Mouse (Mus musculus) lung, postnatal 0 days (tissue): Measurements from ENCODE around the gene Sec61g. TPM values are rescaled to one million over a fixed set of nuclear protein-coding genes. Genes with fewer than 3 reads are reported as not detected.
"Not testable (repeated sequence)": the region's sequence is repeated elsewhere in the genome, so short reads cannot be mapped to it uniquely, and the experiment has no call there.

Source experiments
- ATAC-seq: fragments of 200-750 bp; cut with Nextera tagmentation; 2 replicates; pipeline ENCODE4 v1.8.0; 2017; ENCODE audit warnings: moderate library complexity
- DNase-seq: peaks from one replicate; pipeline ENCODE4 v3.0.0-alpha.2; 2016; ENCODE audit warnings: low spot score
- H3K27ac ChIP-seq: fragments of 300-500 bp; sonication (generic); 2 replicates; pipeline ENCODE4 v1.5.1; 2014; ENCODE audit warnings: antibody characterized with exemption, mild to moderate bottlenecking, low read length, mixed read lengths
- H3K27me3 ChIP-seq: fragments of 300-500 bp; sonication (generic); replicated peaks from 2 replicates; pipeline ENCODE4 v1.6.1; 2014; ENCODE audit warnings: low read length, mixed read lengths; ENCODE audit not compliant: insufficient read depth
- H3K36me3 ChIP-seq: fragments of 300-500 bp; sonication (generic); 2 replicates; pipeline ENCODE4 v1.6.1; 2014; ENCODE audit warnings: low read length, mixed read lengths; ENCODE audit not compliant: insufficient read depth
- H3K4me1 ChIP-seq: fragments of 300-500 bp; sonication (generic); 2 replicates; pipeline ENCODE4 v1.6.1; 2014; ENCODE audit warnings: antibody characterized with exemption, low read depth, low read length, mixed read lengths; ENCODE audit not compliant: insufficient read depth
- H3K4me2 ChIP-seq: fragments of 300-500 bp; sonication (generic); replicated peaks from 2 replicates; pipeline ENCODE4 v1.6.1; 2014; ENCODE audit warnings: low read depth, mild to moderate bottlenecking, low read length, moderate library complexity, mixed read lengths
- H3K4me3 ChIP-seq: fragments of 300-500 bp; sonication (generic); 2 replicates; pipeline ENCODE4 v1.5.1; 2014; ENCODE audit warnings: low read depth, low read length
- H3K9ac ChIP-seq: fragments of 300-500 bp; sonication (generic); replicated peaks from 2 replicates; pipeline ENCODE4 v1.6.1; 2014; ENCODE audit warnings: low read depth, mild to moderate bottlenecking
- H3K9me3 ChIP-seq: fragments of 300-500 bp; sonication (generic); 2 replicates; pipeline ENCODE4 v1.6.1; 2016; ENCODE audit warnings: low read length, mixed read lengths
- CTCF ChIP-seq: IDR thresholded peaks from 2 replicates; pipeline ENCODE4 v1.5.1; 2016; ENCODE audit warnings: antibody characterized with exemption, mild to moderate bottlenecking
- EP300 ChIP-seq: IDR thresholded peaks from 2 replicates; pipeline ENCODE4 v1.6.1; 2016; ENCODE audit warnings: antibody characterized with exemption, mild to moderate bottlenecking, control low read depth
- WGBS: fragments of 180-500 bp; shearing (Covaris S2); extraction: QIAGEN DNeasy Blood & Tissue Kit; methylation state at CpG from one replicate; pipeline ENCODE4 v1.1.7; 2014; 5-methylcytosine and 5-hydroxymethylcytosine counted together
- polyA plus RNA-seq: library from polyadenylated mRNA; unstranded; fragments of >200 nt; fragmentation: Nextera tagmentation; extraction: Ambion mirVana; gene quantifications from 2 replicates; pipeline ENCODE4 v1.2.1, GENCODE M21; 2015

Gene Sec61g
- polyA plus RNA-seq, 1 experiment from 2014 or later = 29.8 TPM

- no peak overlapping the region for H3K9ac ChIP-seq
- no peaks in the 10 kb centered on the region for H3K9me3 ChIP-seq
- no peaks in the 10 kb centered on the region for H3K27me3 ChIP-seq
- ATAC-seq (no peak), DNase-seq (no peak)
- no peak overlapping the region for H3K27ac ChIP-seq
- no peak overlapping the region for H3K4me3 ChIP-seq
- no peaks in the 10 kb centered on the region for H3K36me3 ChIP-seq
- no peak for TF ChIP-seq EP300
- no peak for TF ChIP-seq CTCF
- H3K4me1 ChIP-seq = no peaks in the 10 kb centered on the region
- WGBS = 86% methylated on average over 5 of the region's 5 CpGs
- H3K4me2 ChIP-seq = no peak overlapping the region
Measured at GRCm38 (mm10) chr11:16528391-16528790, 20.1 kb upstream of the Sec61g start.

- TF ChIP-seq CTCF = no peak
- no peak for TF ChIP-seq EP300
Measured at GRCm38 (mm10) chr11:16527743-16528142, 19.5 kb upstream of the Sec61g start.

GRCm38 (mm10) chr11:16526467-16526866, 18.2 kb upstream of the Sec61g start:
- H3K36me3 ChIP-seq = no peaks in the 10 kb centered on the region
- H3K27ac ChIP-seq = no peak overlapping the region
- DNase-seq = no peak
- ATAC-seq = no peak
- H3K9ac ChIP-seq = no peak overlapping the region
- H3K4me1 ChIP-seq = no peaks in the 10 kb centered on the region
- no peaks in the 10 kb centered on the region for H3K27me3 ChIP-seq
- no peak overlapping the region for H3K4me2 ChIP-seq
- H3K4me3 ChIP-seq = no peak overlapping the region
- no peak for TF ChIP-seq CTCF
- WGBS = 62% methylated on average over 2 of the region's 2 CpGs
- H3K9me3 ChIP-seq = no peaks in the 10 kb centered on the region

More at GRCm38 (mm10) chr11:16527743-16528142, 19.5 kb upstream of the Sec61g start:
- H3K9ac ChIP-seq = no peak overlapping the region
- H3K36me3 ChIP-seq = no peaks in the 10 kb centered on the region
- H3K27ac ChIP-seq = no peak overlapping the region
- no peaks in the 10 kb centered on the region for H3K9me3 ChIP-seq
- no peak for DNase-seq
- H3K4me1 ChIP-seq = no peaks in the 10 kb centered on the region
- H3K27me3 ChIP-seq = no peaks in the 10 kb centered on the region
- H3K4me2 ChIP-seq = no peak overlapping the region
- no peak for ATAC-seq
- WGBS = 79% methylated on average over 5 of the region's 5 CpGs
- no peak overlapping the region for H3K4me3 ChIP-seq

GRCm38 (mm10) chr11:16525724-16526123, 17.4 kb upstream of the Sec61g start:
- 66% methylated on average over 2 of the region's 2 CpGs for WGBS
- no peak for ATAC-seq

GRCm38 (mm10) chr11:16524917-16525640, 16.8 kb upstream of the Sec61g start:
- Histone ChIP-seq H3K9me3 (no peaks in the 10 kb centered on the region), H3K4me2 (no peak overlapping the region), H3K36me3 (no peaks in the 10 kb centered on the region), H3K4me1 (no peaks in the 10 kb centered on the region), H3K27me3 (no peaks in the 10 kb centered on the region), H3K4me3 (no peak overlapping the region), H3K9ac (no peak overlapping the region), H3K27ac (no peak overlapping the region)
- no peak for TF ChIP-seq EP300
- peak; percentile 63 for TF ChIP-seq CTCF
- ATAC-seq (peak; percentile 53), DNase-seq (peak; percentile 78)
- WGBS = 38% methylated on average over 3 of the region's 3 CpGs

More at GRCm38 (mm10) chr11:16525724-16526123, 17.4 kb upstream of the Sec61g start:
- no peaks in the 10 kb centered on the region for H3K9me3 ChIP-seq
- no peak overlapping the region for H3K9ac ChIP-seq
- DNase-seq = no peak
- H3K4me1 ChIP-seq = no peaks in the 10 kb centered on the region
- H3K4me3 ChIP-seq = no peak overlapping the region
- no peak overlapping the region for H3K4me2 ChIP-seq
- H3K27ac ChIP-seq = no peak overlapping the region
- H3K36me3 ChIP-seq = no peaks in the 10 kb centered on the region
- no peaks in the 10 kb centered on the region for H3K27me3 ChIP-seq
- TF ChIP-seq CTCF (no peak), EP300 (no peak)

- not testable (repeated sequence) for H3K9me3 ChIP-seq, H3K4me2 ChIP-seq, ATAC-seq, H3K4me1 ChIP-seq, H3K9ac ChIP-seq, H3K27ac ChIP-seq, H3K36me3 ChIP-seq, DNase-seq, H3K27me3 ChIP-seq, H3K4me3 ChIP-seq
- WGBS = 92% methylated on average over 16 of the region's 16 CpGs
Measured at GRCm38 (mm10) chr11:16515081-16515480, 6.8 kb upstream of the Sec61g start.

GRCm38 (mm10) chr11:16514221-16514620, 5.9 kb upstream of the Sec61g start:
- not testable (repeated sequence) for H3K4me3 ChIP-seq, H3K36me3 ChIP-seq, H3K4me1 ChIP-seq, H3K4me2 ChIP-seq, H3K9me3 ChIP-seq, ATAC-seq, H3K9ac ChIP-seq, H3K27me3 ChIP-seq, DNase-seq, H3K27ac ChIP-seq
- WGBS = 50% methylated on average over 23 of the region's 23 CpGs
